9 mouse cellular contexts compared by ENCODE assay signal in the genomic region with DNA sequence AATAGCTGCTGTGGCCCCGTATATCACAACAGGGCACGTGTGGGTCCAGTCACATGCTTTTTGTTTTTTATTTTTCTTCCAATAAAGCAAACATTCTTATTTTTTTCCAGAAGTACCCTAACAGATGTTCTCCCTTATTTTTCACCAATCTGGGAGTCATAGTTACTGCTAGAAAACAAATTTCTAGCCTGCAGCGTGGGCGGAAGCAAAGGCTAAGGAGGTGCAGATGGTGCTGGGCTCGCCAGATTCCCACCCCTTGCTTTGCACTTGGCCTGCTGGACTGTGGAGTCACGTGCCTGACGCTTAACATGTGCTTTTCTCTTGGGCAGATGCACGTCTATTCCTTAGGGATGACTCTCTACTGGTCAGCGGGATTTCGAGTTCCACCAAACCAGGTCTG. TPM values are rescaled to one million over a fixed set of nuclear protein-coding genes. Genes with fewer than 3 reads are reported as not detected.
DNase-seq lines count a peak whose midpoint lies in the region; TF ChIP-seq lines count a peak whose summit lies in the region.
"Had no signal": no experiment of that assay in that cellular context is flagged by ENCODE, and none has a peak within 500 bp of the region (broad histone marks: within the 10 kb centered on the region; RNA-seq: fewer than 3 reads in every experiment).

No protein-coding gene starts in this region.

- peak overlapping the region; percentile 63 for H3K27ac ChIP-seq in gastrocnemius, adult 2 months
- H3K27ac ChIP-seq: hindbrain, embryonic 15.5 days had no signal

- WGBS in lung, adult 2 months: 68% methylated on average over 10 of the region's 10 CpGs

- 0 out of 2 replicates have a peak, but pooled peaks cover 4% of the 10 kb centered on the region for H3K4me1 ChIP-seq in lung, adult 2 months (ENCODE audit: control insufficient read depth, insufficient read depth, low read length)
- H3K4me1 ChIP-seq: hindbrain, embryonic 15.5 days had no signal

- TF ChIP-seq POLR2A in lung, adult 2 months (IDR thresholded peaks at IDR 0.05; ENCODE audit: borderline replicate concordance, extremely low read depth, low read depth, low read length): no peak

- no peak overlapping the region for H3K4me3 ChIP-seq in lung, adult 2 months (replicated peaks; ENCODE audit: extremely low read depth, low read depth, low read length)
- H3K4me3 ChIP-seq in gastrocnemius, adult 2 months: no peak overlapping the region
- H3K4me3 ChIP-seq: hindbrain, embryonic 15.5 days had no signal

- TF ChIP-seq CTCF in lung, adult 2 months (IDR thresholded peaks at IDR 0.05; ENCODE audit: insufficient read depth, low read length): no peak
- no peak for TF ChIP-seq CTCF in gastrocnemius, adult 2 months (IDR thresholded peaks at IDR 0.05)

- peak; percentile 36 to 47 for DNase-seq in lung, adult 18-20 months
- no peak for DNase-seq in lung, adult 2 months
- peak; percentile 75 for DNase-seq in gastrocnemius, adult 2 months
- peak; percentile 27 to 37 for DNase-seq in heart, postnatal 36 days
- peak; percentile 43 for DNase-seq in right cerebral cortex, postnatal 25 days
- DNase-seq in spleen, adult 18-20 months: no peak
- DNase-seq in natural killer cell, adult 2 months (ENCODE audit: low spot score in 2 of 2): no peak
- no peak for DNase-seq in cerebellum, postnatal 36 days

- intact Hi-C loops in gastrocnemius, adult 2 months (cut with DNase I): no loop called here
- intact Hi-C loops in heart, postnatal 36 days (cut with DNase I): no loop called here

RNA-seq across cellular contexts. Expression of gene Frmpd2, which starts 29.1 kb away (rescaled TPM):
- polyA plus RNA-seq in lung, adult 2 months (2012; rRNA removed): 2.5 and 3.1 TPM in 2 replicates
- not detected for total RNA-seq in gastrocnemius, adult 2 months (2021)
- not detected for total RNA-seq in heart, postnatal 36 days (2021)

RNA-seq across cellular contexts. Expression of gene Mapk8, which starts 53.7 kb away (rescaled TPM):
- 9.2 and 10.8 TPM in 2 replicates for polyA plus RNA-seq in lung, adult 2 months (2012; rRNA removed)
- 10 to 100 TPM; 28.8 to 39.0 TPM for total RNA-seq in gastrocnemius, adult 2 months (2021)
- 10 to 100 TPM; 27.3 to 28.9 TPM for total RNA-seq in heart, postnatal 36 days (2021)

Comparison
In these comparisons a context has a peak if more than half of its experiments do, and no peak if none do; other contexts are left out.
1. DNase-seq: peak in lung, adult 18-20 months (2 of 2), gastrocnemius, adult 2 months (single experiment), heart, postnatal 36 days (2 of 2) and right cerebral cortex, postnatal 25 days (single experiment); none in lung, adult 2 months (single experiment), spleen, adult 18-20 months (0 of 2), natural killer cell, adult 2 months (0 of 2) and cerebellum, postnatal 36 days (0 of 2).